Mouse (Mus musculus) CD4-positive, CD25-positive, alpha-beta regulatory T cell, adult 2 months (primary cell): ENCODE results near the gene Il16.

ENCODE experiments used
- DNase-seq: peaks from one replicate; pipeline ENCODE4 v3.0.0-alpha.2; 2012; ENCODE audit warnings: low read depth, low spot score

The Il16 gene

DNA sequence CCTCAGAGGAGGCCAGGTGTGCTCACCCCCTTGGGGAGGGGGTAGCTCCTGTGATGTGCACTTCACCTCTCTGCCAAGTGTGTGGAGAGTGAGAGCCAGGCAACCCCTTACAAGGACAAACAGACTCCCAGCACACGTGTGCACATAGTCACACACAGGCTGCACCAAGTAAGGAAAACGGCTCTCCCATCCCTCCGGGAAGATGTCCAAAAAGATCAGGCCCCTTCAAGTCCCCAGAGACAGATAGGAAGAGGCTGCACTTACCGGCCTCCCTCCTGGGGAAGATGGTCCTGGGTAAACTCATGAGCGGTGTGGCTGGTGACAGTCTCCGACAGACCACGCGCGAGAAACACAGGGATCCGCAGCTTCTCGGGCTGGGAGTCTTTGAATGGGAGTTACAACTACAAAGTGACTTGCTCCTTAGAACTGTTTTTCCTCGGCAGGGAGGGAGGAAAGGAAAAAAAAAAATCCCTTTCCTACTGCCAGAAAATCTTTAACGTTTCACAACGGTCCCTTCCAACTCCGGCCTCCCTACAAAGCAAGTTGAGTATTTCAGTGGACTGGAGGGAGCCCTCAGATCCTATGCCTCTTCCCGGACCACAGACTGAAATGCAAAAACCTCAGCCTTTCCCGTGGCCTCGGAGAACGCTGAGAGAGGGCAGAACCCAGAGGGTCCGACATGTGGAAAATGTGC is at the start of gene Il16:
Gene Il16, minus strand, starts transcription at position 314 of the 694 bp plus-strand sequence.
- no peak for DNase-seq

- DNase-seq = no peak
Observed at GRCm38 (mm10) chr7:83794705-83795104, 49.2 kb upstream of the Il16 start, which contains the start of gene Cfap161. Gene Cfap161 (minus strand): TSS chr7:83794880.

GRCm38 (mm10) chr7:83794006-83794683 is 48.6 kb upstream of the Il16 start:
- no peak for DNase-seq

DNA sequence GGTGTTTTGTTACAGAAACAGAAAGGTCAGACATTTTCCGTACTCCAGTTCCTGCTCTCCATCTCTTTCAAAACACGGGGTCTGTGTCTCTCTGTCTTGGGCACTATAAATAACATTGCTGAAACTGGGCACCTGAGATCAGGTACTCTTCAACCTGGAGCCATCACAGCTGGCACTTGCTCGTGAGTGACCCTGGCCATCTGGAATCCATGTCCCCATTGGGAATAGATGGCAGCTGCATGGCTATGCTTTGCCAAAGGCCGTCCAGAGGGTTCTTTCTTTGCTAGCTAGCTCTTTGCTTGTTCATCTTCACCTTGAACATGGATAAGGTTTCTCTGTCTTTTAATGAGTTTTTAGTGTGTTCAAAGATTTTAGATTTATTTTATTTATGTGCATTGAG is 35.4 kb upstream of the Il16 start:
- no peak for DNase-seq

DNA sequence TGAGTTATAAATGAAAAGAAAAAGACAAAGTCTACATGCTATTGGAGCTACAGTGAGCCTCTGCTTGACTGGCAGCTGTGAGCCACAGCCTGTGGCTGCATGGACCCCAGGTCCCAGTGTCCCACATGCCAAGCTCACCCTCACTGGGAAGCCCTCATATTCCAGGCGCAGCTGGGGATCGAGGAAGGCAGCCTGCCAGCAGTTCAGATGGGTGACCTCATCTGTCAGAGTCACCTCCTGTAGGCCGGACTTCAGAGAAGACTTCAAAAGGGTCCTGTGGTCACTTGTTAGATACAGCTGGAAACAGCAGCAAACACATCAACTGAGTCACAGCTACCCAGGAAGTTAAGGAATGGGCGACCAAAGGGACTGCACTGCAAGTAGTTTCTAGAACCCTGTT is 34.5 kb upstream of the Il16 start:
- no peak for DNase-seq

- no peak for DNase-seq
Observed at GRCm38 (mm10) chr7:83779028-83779427, 33.5 kb upstream of the Il16 start.

- no peak for DNase-seq
Observed at GRCm38 (mm10) chr7:83778516-83778915, 33.0 kb upstream of the Il16 start.

GRCm38 (mm10) chr7:83774721-83775120 is 29.2 kb upstream of the Il16 start:
- DNase-seq = peak; percentile 41

- DNase-seq = no peak
Observed at GRCm38 (mm10) chr7:83763674-83764073, 18.1 kb upstream of the Il16 start.

DNA sequence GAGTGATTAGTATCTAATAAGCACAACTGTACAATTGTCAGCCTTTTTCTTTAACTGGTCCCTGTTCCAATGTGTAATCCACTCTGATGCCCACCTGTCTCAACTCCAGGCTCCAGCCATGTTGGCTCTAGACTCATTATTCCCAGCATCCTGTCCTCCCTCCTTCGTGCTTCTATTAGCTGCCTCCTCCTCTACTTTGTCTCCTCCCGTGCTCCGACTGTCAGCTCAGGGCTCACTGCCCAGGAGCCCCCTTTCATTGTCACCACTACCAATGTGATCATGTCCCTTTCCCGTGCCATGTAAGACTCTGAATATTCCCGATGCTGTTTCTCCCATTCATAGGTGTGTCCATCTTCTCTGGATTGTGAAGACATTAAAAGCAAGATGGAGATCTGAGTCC is 16.8 kb upstream of the Il16 start:
- no peak for DNase-seq

GRCm38 (mm10) chr7:83751055-83751454 is 5.5 kb upstream of the Il16 start:
- DNase-seq = no peak

DNA sequence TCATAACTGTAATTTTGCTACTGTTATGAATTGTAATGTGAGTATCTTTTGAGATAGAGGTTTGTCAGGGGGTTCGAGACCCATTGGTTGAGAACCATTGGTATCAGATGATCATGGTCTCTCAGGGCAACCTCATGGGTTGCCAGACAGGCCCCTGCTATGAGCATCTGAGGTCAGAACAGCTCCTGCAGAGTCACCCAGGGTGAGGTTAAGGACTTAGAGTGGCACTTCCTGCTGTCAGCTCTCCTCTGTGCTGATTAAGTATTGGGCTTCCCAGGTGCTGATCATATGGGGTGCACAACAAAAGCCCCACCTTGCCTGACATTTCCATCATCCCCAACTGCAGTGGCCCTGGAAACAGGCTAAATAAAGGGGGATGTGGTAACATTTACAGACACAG is 2.9 kb upstream of the Il16 start:
- no peak for DNase-seq

DNA sequence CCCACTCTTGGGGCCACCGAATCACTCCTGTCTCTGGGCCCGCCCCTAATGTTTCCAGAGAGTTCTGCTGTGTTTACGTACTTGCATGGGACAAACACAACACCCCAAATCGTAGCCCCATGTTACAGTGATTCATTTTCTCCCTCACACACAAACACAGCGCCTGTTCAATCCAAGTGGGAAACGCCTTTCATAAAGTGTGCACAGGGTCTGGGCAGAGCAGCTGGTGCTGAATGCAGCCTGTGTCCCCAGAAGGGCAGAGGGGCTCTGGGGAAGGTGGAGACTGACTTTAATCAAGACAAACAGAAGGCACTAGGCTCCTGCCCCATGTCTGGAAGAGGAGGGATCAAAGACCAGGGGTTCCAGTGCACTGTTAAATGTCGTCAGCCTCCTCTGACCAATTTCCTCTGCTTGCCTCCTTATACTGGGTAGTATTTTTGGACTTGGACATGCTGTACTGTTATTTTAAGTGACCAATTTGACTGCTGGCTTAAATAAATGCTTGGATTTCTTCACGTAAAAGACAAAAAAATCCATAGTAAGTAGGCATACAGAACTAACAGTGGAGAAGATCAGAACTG is 671 bp upstream of the Il16 start:
- no peak for DNase-seq

GRCm38 (mm10) chr7:83745065-83745412 is 487 bp downstream of the Il16 start:
- DNase-seq = no peak

GRCm38 (mm10) chr7:83744250-83744649 is 1.3 kb downstream of the Il16 start:
- DNase-seq = no peak

DNA sequence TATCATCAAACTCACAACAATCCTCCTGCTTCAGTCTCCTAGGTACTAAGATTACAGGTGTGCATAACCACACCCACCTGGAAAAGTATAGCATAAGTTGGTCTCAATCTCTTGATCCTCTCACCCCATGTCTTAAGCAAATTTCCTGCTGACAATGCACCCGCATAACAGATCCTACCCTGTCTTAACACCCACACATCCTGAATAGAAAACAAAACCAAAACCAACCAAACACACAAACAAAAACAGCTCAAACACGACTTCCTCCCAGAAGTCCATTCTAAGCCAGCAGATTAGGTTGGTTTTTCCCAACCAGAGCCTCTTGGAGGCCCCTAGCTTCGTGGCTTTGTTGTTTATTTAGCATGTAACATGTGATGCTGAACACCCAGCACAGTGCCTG is 2.8 kb downstream of the Il16 start:
- peak; percentile 33 for DNase-seq

GRCm38 (mm10) chr7:83742026-83742425 is 3.5 kb downstream of the Il16 start:
- no peak for DNase-seq

- no peak for DNase-seq
Observed at GRCm38 (mm10) chr7:83739680-83740310, 5.7 kb downstream of the Il16 start.

DNA sequence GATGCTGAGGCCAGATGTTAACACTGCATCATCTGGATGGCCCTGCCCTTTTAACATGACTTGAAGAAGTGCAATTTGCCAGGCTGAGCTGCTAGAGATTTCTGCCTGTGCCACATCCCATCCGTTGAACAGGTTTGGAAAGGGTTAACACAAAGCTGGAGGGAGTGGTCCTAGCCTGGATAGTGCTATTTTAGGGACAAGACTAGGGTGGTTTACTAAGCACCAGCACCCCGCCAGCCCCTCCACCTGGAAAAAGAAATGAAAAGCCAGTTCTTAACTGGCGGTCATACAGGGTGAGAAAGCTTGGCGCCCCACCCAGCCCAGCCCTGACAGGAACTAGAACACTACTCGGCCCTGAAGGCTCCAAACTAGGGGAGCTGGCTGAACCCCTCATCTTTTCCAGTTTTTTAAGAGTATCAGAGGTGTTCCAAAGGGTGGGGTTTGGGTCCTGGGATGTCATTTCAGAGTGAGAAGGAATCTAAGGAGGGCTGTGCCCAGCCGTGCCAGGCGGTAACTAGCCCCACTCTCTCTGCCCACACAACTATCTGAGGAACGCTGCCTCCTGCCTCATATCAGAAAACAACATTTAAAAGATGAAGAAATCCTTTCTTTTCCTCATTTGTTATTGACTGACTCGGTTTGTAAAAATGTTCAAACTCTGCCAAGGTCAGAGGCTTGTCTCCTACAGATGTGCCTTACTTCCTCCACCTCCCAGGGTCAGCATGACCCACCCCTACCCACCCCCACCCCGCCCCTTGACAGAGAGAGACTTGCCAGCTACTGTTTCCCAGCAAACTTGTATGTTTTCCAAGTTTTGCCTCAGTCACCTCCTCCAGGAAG is 6.7 kb downstream of the Il16 start:
- no peak for DNase-seq

- DNase-seq = no peak
Observed at GRCm38 (mm10) chr7:83737914-83738490, 7.5 kb downstream of the Il16 start.
